8 mouse cellular contexts compared by ENCODE assay signal in the genomic region with DNA sequence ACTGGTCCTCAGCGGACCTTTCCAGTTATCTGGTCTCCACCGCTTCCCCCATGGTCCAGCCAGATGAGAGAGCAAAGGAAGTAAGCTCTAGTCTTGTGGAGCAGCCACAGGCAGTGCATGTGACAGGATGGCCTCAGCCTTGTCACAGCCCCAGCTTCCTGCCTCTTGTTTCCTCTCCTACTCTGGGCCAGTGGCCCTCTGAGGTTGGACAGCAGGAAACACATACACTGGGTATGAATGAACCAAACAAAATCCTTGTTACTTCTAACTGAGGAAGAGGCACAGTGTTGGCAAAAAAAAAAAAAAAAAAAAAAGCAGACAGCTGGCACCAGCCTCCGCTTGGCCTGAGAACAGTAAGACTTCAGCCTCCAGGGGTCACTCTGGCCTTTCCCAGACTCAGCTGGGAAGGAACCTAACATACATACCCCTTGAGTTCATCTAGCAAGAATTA. TPM values are rescaled to one million over a fixed set of nuclear protein-coding genes. Genes with fewer than 3 reads are reported as not detected.
DNase-seq lines count a peak whose midpoint lies in the region; ATAC-seq and TF ChIP-seq lines count a peak whose summit lies in the region.

No protein-coding gene starts in this region.

- TF ChIP-seq POLR2A in cerebellum, adult 2 months (IDR thresholded peaks at IDR 0.05; ENCODE audit: borderline replicate concordance, insufficient read depth, low read length), result no peak
- TF ChIP-seq POLR2A in cortical plate, adult 2 months (IDR thresholded peaks at IDR 0.05; ENCODE audit: extremely low read depth, insufficient read depth, low read length), result no peak

- H3K4me2 ChIP-seq in limb, embryonic 13.5 days (replicated peaks), result no peak overlapping the region
- no peak overlapping the region for H3K4me2 ChIP-seq in midbrain, embryonic 14.5 days (ENCODE audit: low read length)

- no peaks in the 10 kb centered on the region for H3K27me3 ChIP-seq in cerebellum, adult 2 months (ENCODE audit: control insufficient read depth, insufficient read depth, low read length)
- no peaks in the 10 kb centered on the region for H3K27me3 ChIP-seq in limb, embryonic 13.5 days
- H3K27me3 ChIP-seq in midbrain, embryonic 14.5 days (ENCODE audit: control insufficient read depth, insufficient read depth, low read length), result no peaks in the 10 kb centered on the region

- peak; percentile 6; the same call in 1 of the 2 replicates for TF ChIP-seq CTCF in cerebellum, adult 2 months (IDR thresholded peaks at IDR 0.05; ENCODE audit: borderline replicate concordance, insufficient read depth, low read depth, low read length)
- peak; percentile 37; the same call in 1 of the 2 replicates for TF ChIP-seq CTCF in cortical plate, adult 2 months (IDR thresholded peaks at IDR 0.05; ENCODE audit: extremely low read depth, insufficient read depth, low read length)

- intact Hi-C loops in heart, postnatal 25 days (cut with DNase I), result loop anchor here (5.0 kb wide), 1 partner anchor 40 kb away; no protein-coding TSS in a partner anchor

- peak in 1 of 2 experiments; percentile 22 for DNase-seq in cerebellum, adult 2 months
- DNase-seq in 3T3-L1 (ENCODE audit: low read depth, low spot score), result peak; percentile 54
- peak; percentile 66 for DNase-seq in heart, postnatal 25 days (ENCODE audit: low spot score)
- peak; percentile 46 for DNase-seq in midbrain, embryonic 14.5 days
- DNase-seq in cerebellum, adult 18-20 months, result no peak

- H3K9me3 ChIP-seq in limb, embryonic 13.5 days, result no peaks in the 10 kb centered on the region
- H3K9me3 ChIP-seq in midbrain, embryonic 14.5 days (ENCODE audit: control insufficient read depth, low read length), result no peaks in the 10 kb centered on the region

- H3K4me3 ChIP-seq in cerebellum, adult 2 months (replicated peaks; ENCODE audit: insufficient read depth, low read depth, low read length), result no peak overlapping the region
- no peak overlapping the region for H3K4me3 ChIP-seq in cortical plate, adult 2 months (ENCODE audit: insufficient read depth, low read length)
- no peak overlapping the region for H3K4me3 ChIP-seq in limb, embryonic 13.5 days
- H3K4me3 ChIP-seq in midbrain, embryonic 14.5 days (replicated peaks; ENCODE audit: low read depth, low read length), result no peak overlapping the region

- H3K9ac ChIP-seq in limb, embryonic 13.5 days, result no peak overlapping the region
- no peak overlapping the region for H3K9ac ChIP-seq in midbrain, embryonic 14.5 days (replicated peaks; ENCODE audit: low read length)

- H3K36me3 ChIP-seq in limb, embryonic 13.5 days, result peaks cover 60% of the 10 kb centered on the region
- peaks cover 16% of the 10 kb centered on the region for H3K36me3 ChIP-seq in midbrain, embryonic 14.5 days (ENCODE audit: control insufficient read depth, insufficient read depth, low read length)

- ATAC-seq in cerebellum, adult (ENCODE audit: insufficient number of reproducible peaks, low FRiP score, low TSS enrichment), result no peak
- no peak for ATAC-seq in limb, embryonic 13.5 days (ENCODE audit: low FRiP score, low read depth)
- ATAC-seq in midbrain, embryonic 14.5 days (ENCODE audit: low FRiP score, low TSS enrichment), result no peak

- no peak overlapping the region for H3K27ac ChIP-seq in cerebellum, adult 2 months (ENCODE audit: insufficient read depth, low read length)
- H3K27ac ChIP-seq in cortical plate, adult 2 months (ENCODE audit: insufficient read depth, low read length), result peak overlapping the region; percentile 79; the same call in 1 of the 2 replicates
- H3K27ac ChIP-seq in limb, embryonic 13.5 days, result peak overlapping the region; percentile 39; the same call in 1 of the 2 replicates
- H3K27ac ChIP-seq in midbrain, embryonic 14.5 days (replicated peaks; ENCODE audit: low read depth, low read length), result no peak overlapping the region

- H3K4me1 ChIP-seq in cerebellum, adult 2 months (ENCODE audit: control insufficient read depth, insufficient read depth, low read length), result peaks cover 20% of the 10 kb centered on the region
- peaks cover 10% of the 10 kb centered on the region for H3K4me1 ChIP-seq in cortical plate, adult 2 months (ENCODE audit: control insufficient read depth, insufficient read depth, low read length)
- peaks cover 13% of the 10 kb centered on the region for H3K4me1 ChIP-seq in limb, embryonic 13.5 days
- no peaks in the 10 kb centered on the region for H3K4me1 ChIP-seq in midbrain, embryonic 14.5 days (ENCODE audit: control insufficient read depth, insufficient read depth, low read length)

- WGBS in cerebellum, adult 2 months, result 67% methylated on average over 3 of the region's 3 CpGs
- WGBS in limb, embryonic 13.5 days, result 77% methylated on average over 3 of the region's 3 CpGs
- 83% methylated on average over 3 of the region's 3 CpGs for WGBS in midbrain, embryonic 14.5 days

RNA-seq across cellular contexts. Expression of a gene that starts 8.5 kb away (rescaled TPM):
- 72.5 and 73.2 TPM in 2 replicates for polyA plus RNA-seq in cerebellum, adult 2 months (2012; rRNA removed)
- 57.7 and 60.3 TPM in 2 replicates for polyA plus RNA-seq in cortical plate, adult 2 months (2012; rRNA removed)
- 10 to 100 TPM; 75.9 to 78.0 TPM for total RNA-seq in heart, postnatal 25 days (2021)
- 86.4 and 94.5 TPM in 2 replicates for polyA plus RNA-seq in limb, embryonic 13.5 days (2015; fragmentation: Nextera tagmentation; extraction: Ambion mirVana)
- 88.3 and 119 TPM in 2 replicates for polyA plus RNA-seq in midbrain, embryonic 14.5 days (2014; fragmentation: Nextera tagmentation; extraction: Ambion mirVana)

RNA-seq across cellular contexts. Expression of a gene that starts 43.9 kb away (rescaled TPM):
- 43.5 and 50.7 TPM in 2 replicates for polyA plus RNA-seq in cerebellum, adult 2 months (2012; rRNA removed)
- polyA plus RNA-seq in cortical plate, adult 2 months (2012; rRNA removed), result 52.8 and 54.7 TPM in 2 replicates
- total RNA-seq in heart, postnatal 25 days (2021), result 10 to 100 TPM; 67.1 to 69.7 TPM
- polyA plus RNA-seq in limb, embryonic 13.5 days (2015; fragmentation: Nextera tagmentation; extraction: Ambion mirVana), result 69.3 and 76.9 TPM in 2 replicates
- 61.2 and 61.3 TPM in 2 replicates for polyA plus RNA-seq in midbrain, embryonic 14.5 days (2014; fragmentation: Nextera tagmentation; extraction: Ambion mirVana)

RNA-seq across cellular contexts. Expression of a gene that starts 44.1 kb away (rescaled TPM):
- 43.5 and 44.7 TPM in 2 replicates for polyA plus RNA-seq in cerebellum, adult 2 months (2012; rRNA removed)
- 30.8 and 32.6 TPM in 2 replicates for polyA plus RNA-seq in cortical plate, adult 2 months (2012; rRNA removed)
- total RNA-seq in heart, postnatal 25 days (2021), result 1 to 10 TPM; 7.4 to 8.2 TPM
- polyA plus RNA-seq in limb, embryonic 13.5 days (2015; fragmentation: Nextera tagmentation; extraction: Ambion mirVana), result 18.1 and 18.5 TPM in 2 replicates
- polyA plus RNA-seq in midbrain, embryonic 14.5 days (2014; fragmentation: Nextera tagmentation; extraction: Ambion mirVana), result 15.9 and 18.0 TPM in 2 replicates

RNA-seq across cellular contexts. Expression of a gene that starts 56.0 kb away (rescaled TPM):
- 32.3 and 33.0 TPM in 2 replicates for polyA plus RNA-seq in cerebellum, adult 2 months (2012; rRNA removed)
- polyA plus RNA-seq in cortical plate, adult 2 months (2012; rRNA removed), result 32.1 and 39.6 TPM in 2 replicates
- total RNA-seq in heart, postnatal 25 days (2021), result 1 to 10 TPM; 9.3 to 9.7 TPM
- 27.3 and 29.0 TPM in 2 replicates for polyA plus RNA-seq in limb, embryonic 13.5 days (2015; fragmentation: Nextera tagmentation; extraction: Ambion mirVana)
- 27.6 and 31.9 TPM in 2 replicates for polyA plus RNA-seq in midbrain, embryonic 14.5 days (2014; fragmentation: Nextera tagmentation; extraction: Ambion mirVana)

Comparison
In these comparisons a context has a peak if more than half of its experiments do, and no peak if none do; other contexts are left out.
1. DNase-seq: peak in 3T3-L1 (single experiment), heart, postnatal 25 days (single experiment) and midbrain, embryonic 14.5 days (single experiment); none in cerebellum, adult 18-20 months (0 of 2).
2. H3K27ac ChIP-seq: peak in cortical plate, adult 2 months (single experiment) and limb, embryonic 13.5 days (single experiment); none in cerebellum, adult 2 months (single experiment) and midbrain, embryonic 14.5 days (single experiment).